Mouse (Mus musculus): Measurements from ENCODE around the gene Dnaja2. TPM values are rescaled to one million over a fixed set of nuclear protein-coding genes. Genes with fewer than 3 reads are reported as not detected.

The Dnaja2 gene
- polyA plus RNA-seq, 1 experiment from 2014 or later = 103 TPM

Other genes with a start within 250 kb of the Dnaja2 start
- gene Mylk3, start 169.0 kb downstream of the Dnaja2 start, polyA plus RNA-seq (2015; fragmentation: Nextera tagmentation; extraction: Ambion mirVana) = 44.7 and 45.8 TPM in 2 replicates
- gene 4921524J17Rik, start 122.5 kb downstream of the Dnaja2 start, polyA plus RNA-seq (2015; fragmentation: Nextera tagmentation; extraction: Ambion mirVana) = 21.4 and 26.1 TPM in 2 replicates
- 13.5 and 17.8 TPM in 2 replicates for gene Gpt2, start 62.8 kb downstream of the Dnaja2 start, polyA plus RNA-seq (2015; fragmentation: Nextera tagmentation; extraction: Ambion mirVana)
- gene Neto2, start 145.6 kb upstream of the Dnaja2 start, polyA plus RNA-seq (2015; fragmentation: Nextera tagmentation; extraction: Ambion mirVana) = 1.1 and 1.6 TPM in 2 replicates